In genomic region chr13:114685368-114685767, GRCm38 (mm10) we compare ENCODE assay signal across 17 mouse cellular contexts.
"Had no signal": no experiment of that assay in that cellular context is flagged by ENCODE, and none has a peak within 500 bp of the region (broad histone marks: within the 10 kb centered on the region; RNA-seq: fewer than 3 reads in every experiment).

No protein-coding gene starts in this region.

- H3K9ac ChIP-seq: liver, embryonic 15.5 days; liver, postnatal 0 days; lung, embryonic 15.5 days; midbrain, embryonic 12.5 days; midbrain, embryonic 15.5 days; neural tube, embryonic 12.5 days had no signal

- H3K4me2 ChIP-seq: liver, embryonic 15.5 days; lung, embryonic 15.5 days; midbrain, embryonic 12.5 days; midbrain, embryonic 15.5 days; neural tube, embryonic 12.5 days had no signal

- H3K9me3 ChIP-seq: liver, embryonic 15.5 days; lung, embryonic 15.5 days; megakaryocyte, embryonic 14.5 days; midbrain, embryonic 10.5 days; midbrain, embryonic 12.5 days; midbrain, embryonic 15.5 days; neural tube, embryonic 12.5 days had no signal

- H3K36me3 ChIP-seq: liver, embryonic 15.5 days; lung, embryonic 15.5 days; midbrain, embryonic 10.5 days; midbrain, embryonic 12.5 days; midbrain, embryonic 15.5 days; neural tube, embryonic 12.5 days had no signal

- H3K27ac ChIP-seq: liver, embryonic 15.5 days; lung, embryonic 15.5 days; macrophage; midbrain, embryonic 10.5 days; midbrain, embryonic 12.5 days; midbrain, embryonic 15.5 days; neural tube, embryonic 12.5 days had no signal

- DNase-seq: liver, postnatal 0 days; lung, adult 2 months; lung, postnatal 14 days; lung, postnatal 36 days; right cerebral cortex, postnatal 14 days; thymus, adult 18-20 months; thymus, postnatal 14 days; thymus, postnatal 36 days had no signal

- ATAC-seq: liver, postnatal 0 days; lung, postnatal 0 days; midbrain, embryonic 15.5 days had no signal

- H3K4me3 ChIP-seq: liver, embryonic 15.5 days; lung, embryonic 15.5 days; megakaryocyte, embryonic 14.5 days; midbrain, embryonic 10.5 days; midbrain, embryonic 12.5 days; midbrain, embryonic 15.5 days; neural tube, embryonic 12.5 days had no signal

- H3K27me3 ChIP-seq: liver, embryonic 15.5 days; lung, embryonic 15.5 days; megakaryocyte, embryonic 14.5 days; midbrain, embryonic 12.5 days; midbrain, embryonic 15.5 days; neural tube, embryonic 12.5 days had no signal

- H3K4me1 ChIP-seq: liver, embryonic 15.5 days; midbrain, embryonic 10.5 days; midbrain, embryonic 12.5 days; midbrain, embryonic 15.5 days; neural tube, embryonic 12.5 days had no signal
